Mouse (Mus musculus) T-helper 2 cell (primary cell): ENCODE results near the gene Pttg1ip.

Source experiments
- in situ Hi-C: fragments of 300-600 bp; cut with MboI, MseI; formaldehyde crosslinking; loops from one replicate; pipeline ENCODE4 v1.15.1; 2025; ENCODE audit warnings: high pct_unique_total_duplicates

Gene Pttg1ip

DNA sequence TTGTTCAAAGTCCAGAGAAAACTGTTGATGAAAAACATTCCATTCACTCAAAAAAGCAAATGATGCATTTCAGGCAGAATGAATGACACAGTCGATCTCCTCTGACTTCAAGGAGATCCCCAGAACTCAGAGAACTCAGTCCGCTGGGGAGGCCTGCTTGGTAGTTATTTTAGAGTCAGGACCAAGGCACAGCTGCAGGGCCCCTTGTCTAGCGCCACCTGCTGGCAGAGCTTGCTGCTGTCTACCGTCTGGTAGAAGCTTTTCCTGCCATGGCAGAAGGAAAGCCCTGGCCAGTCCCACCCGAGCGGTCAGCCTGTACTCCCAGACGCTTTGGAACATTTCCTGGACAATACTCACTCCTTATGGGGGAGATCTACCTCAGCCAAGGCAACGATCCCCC is 14.9 kb upstream of the Pttg1ip start:
- in situ Hi-C loops = no loop called here

DNA sequence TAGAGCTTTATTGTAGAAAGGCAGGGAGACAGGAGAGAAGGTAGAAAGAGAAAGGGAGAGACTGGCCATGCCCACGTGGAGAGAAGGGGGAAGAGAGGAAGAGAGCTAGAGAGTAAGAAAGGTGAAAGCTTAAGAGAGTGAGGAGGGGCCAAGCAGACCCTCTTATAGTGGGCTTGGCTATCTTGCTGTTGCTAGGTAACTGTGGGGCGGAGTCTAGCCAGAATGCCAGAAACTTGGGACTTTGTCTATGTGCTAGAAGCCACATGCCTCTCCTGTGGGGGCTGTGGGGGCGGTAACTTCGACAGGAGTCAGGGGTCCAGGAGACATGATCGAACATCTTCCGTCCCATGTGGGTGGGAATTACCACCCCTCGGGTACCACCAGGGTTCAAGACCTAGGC is 12.0 kb upstream of the Pttg1ip start:
- in situ Hi-C loops = no loop called here

DNA sequence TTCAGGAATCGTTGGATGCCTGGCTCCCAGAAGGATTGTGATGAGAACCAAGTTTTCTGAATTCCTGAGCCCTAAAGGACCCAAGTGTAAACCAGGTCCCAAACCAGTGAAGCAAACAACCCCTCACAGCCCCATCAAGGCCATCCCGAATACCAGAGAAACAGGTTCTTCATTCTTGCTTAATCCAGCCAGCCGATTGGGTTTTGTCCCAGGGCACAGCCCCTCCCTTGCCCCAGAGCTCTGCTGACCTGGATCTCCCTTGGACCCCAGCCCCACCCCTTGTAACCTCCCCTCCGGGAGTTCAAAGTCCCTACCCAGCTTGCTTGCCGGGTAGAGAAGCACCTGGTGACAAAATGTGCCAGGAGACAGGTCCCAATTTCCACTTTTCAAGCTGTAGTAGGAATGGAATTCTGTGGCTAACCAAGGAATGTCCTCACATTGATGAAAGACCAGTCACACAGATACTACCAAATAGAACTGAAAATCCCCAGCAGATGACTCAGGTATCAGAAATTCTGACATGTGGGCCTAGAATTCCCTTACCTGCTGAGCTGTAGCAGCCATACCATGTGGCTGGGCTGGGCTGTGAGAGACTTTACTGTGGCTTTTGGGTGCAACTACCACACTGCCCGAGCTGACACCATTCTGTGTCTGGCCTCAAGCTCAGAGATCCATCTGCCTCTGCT is 11.4 kb upstream of the Pttg1ip start:
- in situ Hi-C loops = no loop called here

DNA sequence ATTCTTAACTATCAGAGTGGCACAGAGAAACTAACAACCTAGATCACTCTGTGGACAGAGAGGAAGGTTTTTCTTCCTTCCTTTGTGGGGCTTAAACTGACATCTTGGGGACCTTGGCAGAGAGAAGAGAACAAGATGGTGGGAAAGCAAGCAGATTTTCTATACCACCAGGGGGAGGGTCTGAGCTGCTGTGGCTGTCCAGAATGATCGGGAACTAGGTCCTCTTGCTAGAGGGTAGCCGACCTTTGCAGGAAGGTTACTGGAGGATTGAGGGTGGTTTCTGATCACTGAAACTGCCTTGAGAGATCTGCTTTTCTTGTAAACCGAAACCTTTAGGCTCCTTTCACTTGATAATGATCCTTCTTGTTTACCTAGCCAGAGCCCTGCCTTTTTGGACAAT is 9.3 kb upstream of the Pttg1ip start:
- in situ Hi-C loops = no loop called here

DNA sequence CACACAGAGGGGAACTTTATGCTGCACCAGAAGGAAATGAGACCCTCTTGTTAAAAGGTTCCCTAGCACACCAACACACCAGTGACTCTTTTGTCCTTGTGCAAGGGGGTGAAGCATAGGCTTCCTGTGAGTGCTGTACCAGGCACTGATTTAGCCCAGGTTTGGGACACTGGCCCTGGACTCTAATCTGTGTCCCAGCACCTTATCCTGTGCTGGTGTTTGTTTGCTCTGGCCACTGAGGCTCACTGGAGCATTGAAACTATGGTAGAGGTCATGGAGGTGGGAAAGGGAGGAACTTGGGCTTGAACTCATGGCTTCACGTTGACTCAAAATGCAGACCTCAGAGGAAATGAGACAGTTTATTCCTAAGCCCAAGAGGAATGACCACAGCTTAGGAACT is 8.4 kb upstream of the Pttg1ip start:
- in situ Hi-C loops = no loop called here

DNA sequence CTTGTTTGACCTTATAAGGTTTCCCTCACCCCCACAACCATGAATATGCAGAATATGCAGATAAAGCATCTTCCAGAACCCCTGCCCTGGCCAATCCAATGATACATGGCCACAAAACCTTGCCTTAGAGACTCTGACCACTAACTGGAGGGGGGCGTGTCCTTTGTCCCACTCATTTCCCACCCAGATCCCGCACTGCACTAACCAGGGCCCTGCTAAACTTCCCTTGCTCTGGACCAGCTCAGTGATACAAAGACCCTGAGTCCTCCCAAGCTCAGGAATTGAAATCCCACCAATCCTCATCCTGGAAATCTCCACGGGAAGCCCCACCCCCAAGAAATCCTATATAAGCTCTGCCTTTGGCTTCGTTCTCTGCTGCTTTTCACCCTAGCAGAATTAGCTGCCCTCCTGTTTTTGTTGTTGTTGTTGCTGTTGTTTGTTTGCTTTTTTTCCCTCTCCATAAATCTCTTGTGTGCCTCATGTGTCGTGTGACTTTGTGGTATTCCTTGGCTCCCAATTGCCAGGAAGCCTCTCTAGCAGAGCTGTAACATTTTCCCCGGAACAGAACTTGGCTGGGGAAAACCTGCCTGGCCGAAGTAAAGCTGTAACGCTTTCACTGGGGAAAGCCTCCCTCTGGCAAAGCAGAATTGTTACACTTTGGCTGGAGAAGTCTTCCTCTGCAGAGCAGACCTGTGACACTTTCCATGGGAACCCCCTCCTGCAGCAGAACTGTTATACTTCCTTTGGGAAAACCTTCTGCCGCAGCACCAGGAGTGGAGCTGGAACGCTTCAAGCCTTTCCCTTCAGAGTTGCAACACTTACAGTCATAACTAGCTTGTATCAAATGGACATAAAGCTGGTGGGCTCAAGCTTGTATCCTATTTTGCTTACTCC is 1.2 kb upstream of the Pttg1ip start:
- in situ Hi-C loops = loop anchor here (10.0 kb wide), 1 partner anchor 1265 kb away; no protein-coding TSS in a partner anchor

DNA sequence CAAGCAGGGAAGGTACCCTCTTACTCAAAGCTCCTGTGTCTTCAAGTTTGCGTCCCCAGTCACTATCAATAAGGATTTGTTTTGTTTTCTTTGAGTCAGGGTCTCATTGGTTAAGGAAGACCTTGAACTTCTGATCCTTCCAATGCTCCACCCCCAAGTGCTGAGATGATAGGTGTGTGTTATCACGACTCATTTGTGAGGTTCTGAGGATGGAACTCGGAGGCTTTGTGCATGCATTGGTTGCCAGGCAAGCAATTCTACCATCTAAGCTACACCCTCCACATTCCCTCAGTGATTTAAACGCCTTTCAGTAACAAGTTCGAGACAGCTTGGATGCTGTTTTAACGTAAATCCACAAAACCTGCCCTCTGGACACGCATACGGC is 505 bp upstream of the Pttg1ip start:
- in situ Hi-C loops = loop anchor here (10.0 kb wide), 1 partner anchor 1266 kb away; no protein-coding TSS in a partner anchor

DNA sequence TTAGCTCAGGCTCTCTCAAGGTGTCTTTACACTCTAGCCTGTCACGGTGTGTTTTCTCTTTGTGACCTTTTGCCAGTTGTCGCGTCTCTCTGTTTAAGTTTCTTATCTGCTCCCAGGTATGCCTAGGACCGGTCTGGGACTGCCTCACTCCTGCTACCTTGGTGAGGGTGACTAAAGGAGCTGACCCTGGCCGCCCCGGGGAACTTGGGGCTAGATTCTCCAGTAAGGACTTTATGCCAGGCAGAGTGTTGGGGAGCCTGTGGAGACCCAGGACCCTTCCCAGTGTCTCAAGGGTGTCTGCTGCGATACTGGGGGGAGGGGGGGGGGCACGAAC is 732 bp downstream of the Pttg1ip start:
- in situ Hi-C loops = loop anchor here (10.0 kb wide), 1 partner anchor 1267 kb away; no protein-coding TSS in a partner anchor

DNA sequence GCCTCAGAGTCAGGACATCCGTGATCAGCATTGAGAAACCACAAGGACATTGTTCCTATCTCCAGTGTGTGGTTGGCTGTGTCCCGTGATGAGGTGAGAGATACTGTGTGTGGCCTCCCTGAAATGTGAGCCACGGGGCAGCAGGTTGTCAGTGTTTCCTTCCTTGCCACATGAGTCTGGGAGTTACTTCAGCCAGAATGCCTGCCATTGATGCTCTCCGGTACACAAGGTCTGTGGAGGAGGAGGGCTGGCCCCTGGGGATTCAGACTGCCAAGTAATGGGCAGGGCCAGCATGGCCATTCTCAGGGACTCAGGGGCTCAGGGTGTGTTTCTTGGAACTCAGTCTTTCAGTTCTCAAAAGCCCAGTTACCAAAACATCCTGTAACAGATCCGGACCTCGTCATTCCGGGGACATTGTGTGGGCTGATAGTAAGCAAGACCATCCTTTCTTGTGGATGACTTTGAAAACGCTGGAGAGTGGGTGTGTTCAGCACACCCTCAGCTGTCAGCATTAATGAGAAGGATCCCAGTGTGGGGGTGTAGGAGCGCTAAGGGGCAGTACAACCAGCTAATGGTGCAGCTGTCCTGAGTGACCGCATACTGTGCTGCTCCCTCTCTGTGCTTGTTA is 2.4 kb downstream of the Pttg1ip start:
- in situ Hi-C loops = loop anchor here (10.0 kb wide), 1 partner anchor 1269 kb away; no protein-coding TSS in a partner anchor

DNA sequence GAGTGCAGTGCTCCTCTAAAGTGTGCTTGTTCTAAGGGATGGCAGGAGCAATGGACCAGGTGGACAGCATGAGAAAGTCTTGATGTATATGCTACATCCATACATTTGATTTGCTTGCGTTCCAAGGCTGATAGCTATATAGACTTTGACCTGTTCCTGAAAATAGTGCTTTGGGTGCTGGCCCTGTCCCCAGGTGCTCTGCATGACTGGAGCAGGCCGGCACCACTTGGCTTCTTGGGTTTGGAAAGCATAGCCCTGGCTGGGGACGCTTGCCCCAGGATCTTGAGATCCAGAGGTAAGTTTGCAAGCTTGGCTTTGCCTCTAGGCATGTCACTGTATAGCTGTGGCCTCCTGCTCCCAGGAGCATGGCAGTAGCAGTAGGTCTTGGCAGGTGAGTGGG is 5.1 kb downstream of the Pttg1ip start:
- in situ Hi-C loops = loop anchor here (10.0 kb wide), 1 partner anchor 1272 kb away; no protein-coding TSS in a partner anchor

DNA sequence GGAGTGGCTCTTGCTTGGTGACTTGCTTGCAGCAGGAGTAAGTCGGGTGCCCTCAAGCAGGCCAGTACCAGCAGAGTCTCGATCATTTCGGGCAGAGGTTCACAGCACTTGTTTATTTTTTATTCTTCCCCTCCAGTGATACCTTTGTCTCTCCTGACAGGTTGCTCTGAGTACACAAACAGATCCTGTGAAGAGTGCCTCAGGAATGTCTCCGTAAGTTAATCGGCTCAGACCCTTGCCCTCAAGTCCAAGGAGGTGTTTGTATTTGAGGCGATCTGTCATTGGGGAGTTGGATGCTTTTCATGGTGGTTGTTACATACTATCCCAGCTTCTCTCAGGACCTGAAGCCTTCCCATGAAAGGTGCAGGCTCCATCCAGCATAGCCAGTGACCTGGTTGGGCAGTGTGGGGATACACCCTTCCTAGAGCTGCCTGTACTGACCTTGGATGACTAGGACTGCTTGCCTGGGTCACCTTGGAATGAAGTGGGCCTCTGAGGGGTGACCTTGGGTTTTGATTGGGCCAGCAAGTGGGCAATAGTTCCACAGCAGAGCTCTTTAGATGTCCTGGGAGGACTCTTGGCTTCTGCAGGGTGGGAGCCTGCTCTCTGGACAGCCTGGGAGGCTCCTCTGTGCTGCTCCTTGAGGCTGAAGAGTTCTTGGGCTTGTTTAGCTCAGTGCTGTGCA is 5.7 kb downstream of the Pttg1ip start:
- in situ Hi-C loops = loop anchor here (10.0 kb wide), 1 partner anchor 1272 kb away; no protein-coding TSS in a partner anchor

DNA sequence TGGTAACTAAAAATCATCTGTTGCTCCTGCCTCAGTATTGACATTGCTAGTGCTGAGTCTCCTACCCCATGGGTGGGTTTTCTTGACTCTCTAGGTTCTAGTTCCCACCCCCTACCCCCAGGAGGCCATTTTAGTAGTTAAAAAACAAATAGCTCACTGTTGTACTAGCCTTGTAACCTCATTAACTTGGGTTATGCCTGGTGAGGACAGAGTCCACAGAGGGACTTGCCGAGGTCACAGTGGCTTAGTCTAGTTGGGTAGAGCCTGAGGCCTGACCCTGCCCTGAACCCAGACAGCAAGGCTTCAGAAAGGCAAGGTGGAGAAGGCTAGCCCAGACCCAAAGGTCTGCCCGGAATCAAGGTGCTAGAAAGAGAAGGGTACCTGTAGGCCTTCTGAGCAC is 6.5 kb downstream of the Pttg1ip start:
- in situ Hi-C loops = loop anchor here (10.0 kb wide), 1 partner anchor 1273 kb away; no protein-coding TSS in a partner anchor

DNA sequence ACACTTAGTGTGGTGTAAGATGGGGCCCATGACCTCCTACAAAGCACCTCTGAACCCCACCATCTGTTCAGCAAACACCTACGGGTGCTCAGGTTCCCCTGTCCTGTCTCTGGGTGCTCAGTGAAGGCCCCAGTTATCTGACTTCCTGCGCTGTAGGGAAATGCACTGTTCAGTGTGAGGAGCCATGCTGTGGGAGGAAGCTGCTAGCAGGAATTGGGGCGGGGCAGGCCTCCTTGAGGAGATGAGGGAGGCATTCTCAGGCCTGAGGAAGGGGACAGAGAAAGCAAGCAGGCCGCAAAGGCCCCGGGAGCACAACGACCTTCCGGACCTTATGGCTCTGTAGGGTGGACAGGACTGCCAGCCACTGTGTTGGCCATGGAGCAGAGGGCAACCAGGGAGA is 7.6 kb downstream of the Pttg1ip start:
- in situ Hi-C loops = loop anchor here (10.0 kb wide), 1 partner anchor 1274 kb away; no protein-coding TSS in a partner anchor

DNA sequence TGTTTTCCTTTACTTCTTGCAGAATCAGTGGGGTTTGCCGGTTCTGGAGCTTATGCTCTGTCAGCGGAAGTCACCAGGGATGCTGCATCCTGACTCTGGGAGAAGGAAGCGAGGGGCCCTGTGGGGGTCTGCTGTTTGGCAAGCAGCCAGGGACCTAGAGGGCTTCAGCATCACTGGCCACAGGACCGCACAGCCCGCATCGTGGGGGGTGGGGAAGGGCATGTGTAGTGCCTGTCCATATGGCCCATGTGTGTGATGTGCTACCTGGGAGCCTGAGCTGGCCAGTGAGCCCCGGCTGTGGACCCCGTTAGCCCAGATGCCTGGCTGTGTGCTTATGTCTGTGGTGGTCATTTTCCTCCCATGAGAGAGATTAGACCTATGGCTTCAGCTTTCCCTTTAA is 8.2 kb downstream of the Pttg1ip start:
- in situ Hi-C loops = loop anchor here (10.0 kb wide), 1 partner anchor 1275 kb away; no protein-coding TSS in a partner anchor

DNA sequence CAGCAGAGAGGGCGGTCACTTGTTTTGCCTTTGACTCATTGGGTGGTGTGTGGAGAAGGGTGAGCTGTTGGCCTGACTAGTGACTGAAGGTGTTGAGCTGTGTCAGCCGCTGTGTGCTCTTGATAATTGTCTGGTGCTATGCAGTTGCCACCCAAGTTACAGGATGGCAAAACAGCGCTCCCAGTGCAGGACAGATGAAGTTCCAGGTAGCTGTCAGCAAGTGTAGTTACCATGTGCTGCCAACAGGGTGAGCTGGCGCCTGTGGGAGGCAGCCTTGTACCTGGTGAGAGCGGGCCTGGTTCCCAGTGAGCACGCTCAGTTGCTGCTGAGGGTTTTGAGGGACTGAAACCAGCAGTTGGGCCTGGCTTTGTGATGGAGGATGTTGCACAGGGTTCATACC is 9.3 kb downstream of the Pttg1ip start:
- in situ Hi-C loops = no loop called here

DNA sequence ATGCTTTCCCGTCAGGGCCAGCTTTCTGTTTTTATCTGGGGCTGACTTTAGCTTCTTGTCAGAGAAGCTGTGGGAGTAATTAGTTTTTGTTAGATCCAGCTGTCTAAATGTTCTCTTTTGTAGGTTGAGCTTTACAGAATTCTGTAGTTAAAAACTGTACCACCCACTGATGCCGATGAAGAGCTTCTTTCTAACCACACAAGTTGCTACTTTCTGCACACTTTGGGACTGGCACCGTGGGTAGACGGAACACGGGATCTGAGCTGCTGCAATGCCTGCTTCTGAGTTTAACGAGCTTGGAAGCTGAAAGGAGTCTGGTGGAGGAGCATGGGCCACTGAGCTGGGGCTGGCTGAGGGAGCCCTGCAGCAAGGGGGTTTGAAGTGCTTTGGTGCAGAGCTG is 10.0 kb downstream of the Pttg1ip start:
- in situ Hi-C loops = no loop called here

DNA sequence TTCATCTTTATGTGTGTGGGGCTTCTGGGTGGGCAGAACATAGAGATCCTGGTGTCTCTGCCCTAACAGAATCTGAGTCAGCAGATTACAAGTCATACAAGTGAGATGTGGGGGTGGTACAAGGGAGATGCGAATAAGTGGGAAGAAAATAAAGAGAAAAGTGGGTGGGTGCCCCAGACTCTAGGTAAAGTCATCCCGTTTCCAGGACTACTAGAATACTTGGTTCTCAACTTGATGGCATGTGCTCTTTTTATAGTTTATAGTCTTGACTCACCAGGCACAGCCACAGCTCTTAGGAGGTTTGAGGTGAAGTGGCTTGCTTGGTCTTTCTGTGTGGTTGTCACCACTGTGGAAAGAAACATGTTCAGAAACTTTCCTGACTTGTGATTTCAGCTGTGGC is 14.5 kb downstream of the Pttg1ip start:
- in situ Hi-C loops = no loop called here

DNA sequence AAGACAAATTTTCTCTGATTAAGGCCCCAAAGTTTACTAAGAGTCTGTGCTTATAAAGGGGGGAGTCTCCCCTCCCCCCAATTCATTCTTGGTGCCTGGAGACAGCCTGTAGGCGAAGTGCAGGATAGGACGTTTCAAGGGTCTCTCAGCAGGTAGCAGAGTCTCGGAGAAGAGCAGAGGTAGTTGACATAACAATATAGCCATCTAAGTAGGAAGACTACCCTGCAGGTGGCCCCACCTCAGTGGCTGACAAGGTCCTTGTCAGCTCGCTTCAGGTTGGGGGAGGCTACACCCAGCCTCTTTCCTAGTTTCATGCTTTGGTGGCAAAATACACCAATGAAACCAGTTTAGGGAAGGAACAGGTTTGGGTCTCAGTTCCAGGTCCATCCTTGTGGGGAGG is 21.5 kb downstream of the Pttg1ip start:
- in situ Hi-C loops = no loop called here

DNA sequence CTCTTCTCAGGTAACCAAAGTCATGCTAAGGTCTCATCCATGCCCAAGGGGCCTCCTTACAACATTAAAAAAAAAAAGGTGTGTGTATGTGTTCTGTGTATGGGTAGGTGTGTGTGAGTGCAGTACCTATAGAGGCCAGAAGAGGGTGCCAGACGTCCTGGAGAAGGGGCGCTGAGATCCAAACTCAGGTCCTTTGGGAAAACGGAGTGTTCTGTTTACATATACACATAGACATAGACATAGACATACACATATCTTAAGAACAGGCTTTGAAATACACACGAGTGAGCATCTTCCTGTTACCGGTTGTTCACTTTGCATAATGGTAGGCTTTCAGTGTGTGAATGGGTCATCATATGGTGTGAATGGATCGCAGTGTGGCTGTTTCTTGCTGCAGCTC is 22.6 kb downstream of the Pttg1ip start:
- in situ Hi-C loops = no loop called here

DNA sequence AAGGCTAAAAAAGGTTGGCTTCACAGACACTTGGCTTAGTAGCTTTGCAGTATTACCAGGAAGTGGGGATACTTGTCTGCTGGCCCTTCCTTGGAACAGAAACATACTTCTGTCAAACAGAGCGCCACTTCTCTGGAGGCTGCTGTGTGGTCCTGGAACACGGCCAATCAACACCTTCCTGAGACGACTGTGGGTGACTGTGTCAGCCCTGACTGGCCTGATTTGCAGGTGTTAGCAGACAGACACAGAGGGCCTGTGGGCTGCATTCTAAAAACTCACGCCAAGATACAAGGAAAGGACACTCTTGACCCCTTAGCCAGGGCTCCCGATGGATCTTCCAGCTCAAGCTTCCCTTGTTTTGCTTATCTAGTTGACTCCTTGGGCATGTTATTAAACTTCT is 23.4 kb downstream of the Pttg1ip start:
- in situ Hi-C loops = no loop called here

DNA sequence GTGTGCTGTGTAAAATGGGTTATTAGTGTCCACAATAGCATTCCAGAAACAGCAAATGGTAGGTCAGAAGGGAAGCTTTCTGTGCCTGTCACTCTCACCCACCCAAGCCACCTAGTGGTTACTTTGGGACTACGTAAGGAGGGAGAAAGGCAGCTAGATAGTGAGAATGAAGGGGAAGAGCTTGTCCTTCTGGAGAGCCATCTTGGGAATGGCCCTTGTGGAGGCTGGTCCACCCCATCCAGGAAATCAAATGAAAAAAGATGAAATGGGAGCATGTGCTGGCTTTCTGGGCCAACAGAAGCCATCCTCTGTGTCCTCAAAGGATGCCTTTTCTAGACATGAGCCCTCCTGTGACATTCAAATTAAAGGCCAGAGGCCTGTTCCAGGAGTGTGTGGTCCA is 23.8 kb downstream of the Pttg1ip start:
- in situ Hi-C loops = no loop called here
